Mouse (Mus musculus) cerebellum, adult (tissue): ENCODE results near the gene Clmn.

Experiments
- ATAC-seq: cut with Nextera tagmentation; 2 replicates; pipeline ENCODE4 v1.9.2; 2017; ENCODE audit warnings: mild to moderate bottlenecking, moderate library complexity, mixed read lengths; ENCODE audit not compliant: insufficient number of reproducible peaks, low FRiP score, low TSS enrichment

Clmn gene

GRCm38 (mm10) chr12:104864439-104865165 is at the start of gene Clmn:
TSS of gene Clmn (minus strand) at chr12:104865076.
- no peak for ATAC-seq

GRCm38 (mm10) chr12:104912990-104913389 is 48.1 kb upstream of the Clmn start:
- ATAC-seq = no peak

- ATAC-seq = no peak
Observed at GRCm38 (mm10) chr12:104912281-104912933, 47.5 kb upstream of the Clmn start.

GRCm38 (mm10) chr12:104909750-104910149 is 44.9 kb upstream of the Clmn start:
- ATAC-seq = no peak

- no peak for ATAC-seq
Observed at GRCm38 (mm10) chr12:104908986-104909385, 44.1 kb upstream of the Clmn start.

- no peak for ATAC-seq
Observed at GRCm38 (mm10) chr12:104908024-104908781, 43.3 kb upstream of the Clmn start.

GRCm38 (mm10) chr12:104907133-104907532 is 42.3 kb upstream of the Clmn start:
- ATAC-seq = no peak

GRCm38 (mm10) chr12:104904138-104904537 is 39.3 kb upstream of the Clmn start:
- no peak for ATAC-seq

GRCm38 (mm10) chr12:104902392-104903053 is 37.6 kb upstream of the Clmn start:
- ATAC-seq = no peak

GRCm38 (mm10) chr12:104901320-104901719 is 36.4 kb upstream of the Clmn start:
- no peak for ATAC-seq

GRCm38 (mm10) chr12:104899835-104900234 is 35.0 kb upstream of the Clmn start:
- no peak for ATAC-seq

- no peak for ATAC-seq
Observed at GRCm38 (mm10) chr12:104899161-104899560, 34.3 kb upstream of the Clmn start.

GRCm38 (mm10) chr12:104898718-104899117 is 33.8 kb upstream of the Clmn start:
- no peak for ATAC-seq

- no peak for ATAC-seq
Observed at GRCm38 (mm10) chr12:104897051-104897618, 32.3 kb upstream of the Clmn start.

- ATAC-seq = no peak
Observed at GRCm38 (mm10) chr12:104896640-104897039, 31.8 kb upstream of the Clmn start.

- no peak for ATAC-seq
Observed at GRCm38 (mm10) chr12:104892245-104892644, 27.4 kb upstream of the Clmn start.

- ATAC-seq = no peak
Observed at GRCm38 (mm10) chr12:104890066-104890465, 25.2 kb upstream of the Clmn start.

- no peak for ATAC-seq
Observed at GRCm38 (mm10) chr12:104886104-104886503, 21.2 kb upstream of the Clmn start.

- ATAC-seq = no peak
Observed at GRCm38 (mm10) chr12:104882533-104882932, 17.7 kb upstream of the Clmn start.

GRCm38 (mm10) chr12:104882061-104882460 is 17.2 kb upstream of the Clmn start:
- no peak for ATAC-seq
